Mouse (Mus musculus) lung, embryonic 16.5 days (tissue): ENCODE results near the gene Gpr35. TPM values are rescaled to one million over a fixed set of nuclear protein-coding genes. Genes with fewer than 3 reads are reported as not detected.

Experiments
- ATAC-seq: fragments of 200-750 bp; cut with Nextera tagmentation; 2 replicates; pipeline ENCODE4 v1.8.0; 2017; ENCODE audit warnings: low read depth, mild to moderate bottlenecking, moderate library complexity
- H3K27ac ChIP-seq: fragments of 300-500 bp; sonication (generic); 2 replicates; pipeline ENCODE4 v1.5.1; 2014; ENCODE audit warnings: mild to moderate bottlenecking, control low read depth, low read length
- H3K27me3 ChIP-seq: fragments of 300-500 bp; sonication (generic); 2 replicates; pipeline ENCODE4 v1.6.1; 2014; ENCODE audit warnings: low read depth, low read length, mixed read lengths; ENCODE audit not compliant: control insufficient read depth, insufficient read depth
- H3K36me3 ChIP-seq: fragments of 300-500 bp; sonication (generic); 2 replicates; pipeline ENCODE4 v1.6.1; 2014; ENCODE audit warnings: low read length; ENCODE audit not compliant: control insufficient read depth, insufficient read depth
- H3K4me1 ChIP-seq: fragments of 300-500 bp; sonication (generic); replicated peaks from 2 replicates; pipeline ENCODE4 v1.6.1; 2014; ENCODE audit warnings: low read length, mixed read lengths; ENCODE audit not compliant: control insufficient read depth, insufficient read depth
- H3K4me2 ChIP-seq: fragments of 300-500 bp; sonication (generic); 2 replicates; pipeline ENCODE4 v1.6.1; 2014; ENCODE audit warnings: low read depth, low read length, control low read depth
- H3K4me3 ChIP-seq: fragments of 300-500 bp; sonication (generic); 2 replicates; pipeline ENCODE4 v1.5.1; 2014; ENCODE audit warnings: mild to moderate bottlenecking, low read length, control low read depth
- H3K9ac ChIP-seq: fragments of 300-500 bp; sonication (generic); 2 replicates; pipeline ENCODE4 v1.6.1; 2014; ENCODE audit warnings: low read length, control low read depth
- H3K9me3 ChIP-seq: fragments of 300-500 bp; sonication (generic); 2 replicates; pipeline ENCODE4 v1.6.1; 2016; ENCODE audit warnings: low read length; ENCODE audit not compliant: control insufficient read depth
- WGBS: fragments of 180-500 bp; shearing (Covaris S2); extraction: QIAGEN DNeasy Blood & Tissue Kit; methylation state at CpG from one replicate; pipeline ENCODE4 v1.1.7; 2014; 5-methylcytosine and 5-hydroxymethylcytosine counted together
- polyA plus RNA-seq: library from polyadenylated mRNA; unstranded; fragments of >200 nt; fragmentation: Nextera tagmentation; extraction: Ambion mirVana; gene quantifications from 2 replicates; pipeline ENCODE4 v1.2.1, GENCODE M21; 2015

Gene Gpr35
- polyA plus RNA-seq, 1 experiment from 2014 or later: 0.46 TPM

- Histone ChIP-seq H3K36me3 (no peaks in the 10 kb centered on the region), H3K4me2 (no peak overlapping the region), H3K27ac (no peak overlapping the region), H3K27me3 (no peaks in the 10 kb centered on the region), H3K4me1 (no peaks in the 10 kb centered on the region), H3K9me3 (no peaks in the 10 kb centered on the region), H3K9ac (no peak overlapping the region), H3K4me3 (no peak overlapping the region)
- peak; percentile 68 for ATAC-seq
Observed at GRCm38 (mm10) chr1:93014460-93014859, 63.8 kb downstream of the Gpr35 start.

- no peak overlapping the region for H3K27ac ChIP-seq
- H3K4me1 ChIP-seq: no peaks in the 10 kb centered on the region
- no peak overlapping the region for H3K9ac ChIP-seq
- 61% methylated on average over 2 of the region's 2 CpGs for WGBS
- no peaks in the 10 kb centered on the region for H3K9me3 ChIP-seq
- no peaks in the 10 kb centered on the region for H3K36me3 ChIP-seq
- H3K4me3 ChIP-seq: no peak overlapping the region
- no peaks in the 10 kb centered on the region for H3K27me3 ChIP-seq
- no peak for ATAC-seq
- H3K4me2 ChIP-seq: no peak overlapping the region
Observed at GRCm38 (mm10) chr1:93015136-93015535, 64.5 kb downstream of the Gpr35 start.

- H3K4me3 ChIP-seq: no peak overlapping the region
- 79% methylated on average over 10 of the region's 10 CpGs for WGBS
- no peak for ATAC-seq
Observed at GRCm38 (mm10) chr1:93018716-93019115, 68.1 kb downstream of the Gpr35 start.

GRCm38 (mm10) chr1:93020602-93021001 lies 69.9 kb downstream of the Gpr35 start:
- ATAC-seq: no peak

More at GRCm38 (mm10) chr1:93018716-93019115, 68.1 kb downstream of the Gpr35 start:
- Histone ChIP-seq H3K4me1 (no peaks in the 10 kb centered on the region), H3K9me3 (no peaks in the 10 kb centered on the region), H3K27me3 (no peaks in the 10 kb centered on the region), H3K9ac (no peak overlapping the region), H3K27ac (no peak overlapping the region), H3K36me3 (no peaks in the 10 kb centered on the region), H3K4me2 (no peak overlapping the region)

GRCm38 (mm10) chr1:93026600-93026999 lies 75.9 kb downstream of the Gpr35 start:
- 80% methylated on average over 8 of the region's 8 CpGs for WGBS

More at GRCm38 (mm10) chr1:93020602-93021001, 69.9 kb downstream of the Gpr35 start:
- H3K4me3 ChIP-seq: no peak overlapping the region
- H3K36me3 ChIP-seq: no peaks in the 10 kb centered on the region
- no peak overlapping the region for H3K4me2 ChIP-seq
- H3K9me3 ChIP-seq: no peaks in the 10 kb centered on the region
- no peak overlapping the region for H3K27ac ChIP-seq
- H3K4me1 ChIP-seq: no peaks in the 10 kb centered on the region
- H3K27me3 ChIP-seq: no peaks in the 10 kb centered on the region
- 84% methylated on average over 4 of the region's 4 CpGs for WGBS
- no peak overlapping the region for H3K9ac ChIP-seq

GRCm38 (mm10) chr1:93029387-93029786 lies 78.7 kb downstream of the Gpr35 start:
- no peaks in the 10 kb centered on the region for H3K27me3 ChIP-seq
- no peaks in the 10 kb centered on the region for H3K9me3 ChIP-seq
- H3K27ac ChIP-seq: no peak overlapping the region
- 93% methylated on average over 10 of the region's 10 CpGs for WGBS
- no peaks in the 10 kb centered on the region for H3K36me3 ChIP-seq
- ATAC-seq: no peak
- H3K4me2 ChIP-seq: no peak overlapping the region
- H3K4me1 ChIP-seq: no peaks in the 10 kb centered on the region
- H3K4me3 ChIP-seq: no peak overlapping the region
- H3K9ac ChIP-seq: no peak overlapping the region

More at GRCm38 (mm10) chr1:93026600-93026999, 75.9 kb downstream of the Gpr35 start:
- H3K4me2 ChIP-seq: no peak overlapping the region
- H3K27me3 ChIP-seq: no peaks in the 10 kb centered on the region
- no peaks in the 10 kb centered on the region for H3K4me1 ChIP-seq
- ATAC-seq: no peak
- no peaks in the 10 kb centered on the region for H3K36me3 ChIP-seq
- no peak overlapping the region for H3K27ac ChIP-seq
- no peak overlapping the region for H3K9ac ChIP-seq
- no peak overlapping the region for H3K4me3 ChIP-seq
- no peaks in the 10 kb centered on the region for H3K9me3 ChIP-seq

GRCm38 (mm10) chr1:93030060-93030459 lies 79.4 kb downstream of the Gpr35 start:
- H3K36me3 ChIP-seq: no peaks in the 10 kb centered on the region
- H3K4me2 ChIP-seq: no peak overlapping the region
- H3K27ac ChIP-seq: no peak overlapping the region
- H3K27me3 ChIP-seq: no peaks in the 10 kb centered on the region
- 61% methylated on average over 2 of the region's 2 CpGs for WGBS
- no peak overlapping the region for H3K4me3 ChIP-seq
- no peaks in the 10 kb centered on the region for H3K4me1 ChIP-seq
- ATAC-seq: no peak
- no peaks in the 10 kb centered on the region for H3K9me3 ChIP-seq
- H3K9ac ChIP-seq: no peak overlapping the region

GRCm38 (mm10) chr1:93031199-93031598 lies 80.5 kb downstream of the Gpr35 start:
- no peak for ATAC-seq
- Histone ChIP-seq H3K27me3 (no peaks in the 10 kb centered on the region), H3K4me1 (no peaks in the 10 kb centered on the region), H3K4me3 (no peak overlapping the region), H3K36me3 (no peaks in the 10 kb centered on the region), H3K4me2 (no peak overlapping the region), H3K9me3 (no peaks in the 10 kb centered on the region), H3K9ac (no peak overlapping the region), H3K27ac (no peak overlapping the region)
- 82% methylated on average over 3 of the region's 3 CpGs for WGBS

- Histone ChIP-seq H3K4me1 (no peaks in the 10 kb centered on the region), H3K4me3 (no peak overlapping the region), H3K27ac (no peak overlapping the region), H3K4me2 (no peak overlapping the region), H3K27me3 (no peaks in the 10 kb centered on the region), H3K36me3 (no peaks in the 10 kb centered on the region), H3K9ac (no peak overlapping the region), H3K9me3 (peaks cover 2% of the 10 kb centered on the region; the same call in 1 of the 2 replicates)
- ATAC-seq: no peak
- WGBS: 46% methylated on average over 8 of the region's 8 CpGs
Observed at GRCm38 (mm10) chr1:93033989-93034388, 83.3 kb downstream of the Gpr35 start.

- H3K4me3 ChIP-seq: no peak overlapping the region
- H3K9ac ChIP-seq: no peak overlapping the region
- H3K36me3 ChIP-seq: no peaks in the 10 kb centered on the region
- peaks cover 2% of the 10 kb centered on the region; the same call in 1 of the 2 replicates for H3K9me3 ChIP-seq
- no peak for ATAC-seq
- no peak overlapping the region for H3K27ac ChIP-seq
- no peak overlapping the region for H3K4me2 ChIP-seq
- 54% methylated on average over 4 of the region's 4 CpGs for WGBS
- no peaks in the 10 kb centered on the region for H3K4me1 ChIP-seq
- no peaks in the 10 kb centered on the region for H3K27me3 ChIP-seq
Observed at GRCm38 (mm10) chr1:93035981-93036380, 85.3 kb downstream of the Gpr35 start.
